Mouse (Mus musculus) brain, embryonic 18.5 days (tissue): Measurements from ENCODE around the gene Trabd2b.

Source experiments
- DNase-seq: peaks from one replicate; pipeline ENCODE4 v3.0.0-alpha.2; 2012; ENCODE audit warnings: low read depth, low spot score

Gene Trabd2b

GRCm38 (mm10) chr4:114537376-114537974 is 131.0 kb downstream of the Trabd2b start:
- DNase-seq = no peak

- DNase-seq = no peak
These were observed 133.5 kb downstream of the Trabd2b start for GRCm38 (mm10) chr4:114540031-114540430.

GRCm38 (mm10) chr4:114541221-114541620 is 134.7 kb downstream of the Trabd2b start:
- no peak for DNase-seq

- DNase-seq = no peak
These were observed 135.6 kb downstream of the Trabd2b start for GRCm38 (mm10) chr4:114542136-114542535.

- no peak for DNase-seq
These were observed 139.1 kb downstream of the Trabd2b start for GRCm38 (mm10) chr4:114545481-114546200.

- DNase-seq = no peak
These were observed 141.3 kb downstream of the Trabd2b start for GRCm38 (mm10) chr4:114547658-114548448.

- no peak for DNase-seq
These were observed 143.0 kb downstream of the Trabd2b start for GRCm38 (mm10) chr4:114549487-114549886.

- DNase-seq = no peak
These were observed 144.1 kb downstream of the Trabd2b start for GRCm38 (mm10) chr4:114550471-114551156.

GRCm38 (mm10) chr4:114556880-114557279 is 150.4 kb downstream of the Trabd2b start:
- no peak for DNase-seq

- DNase-seq = no peak
These were observed 151.2 kb downstream of the Trabd2b start for GRCm38 (mm10) chr4:114557731-114558130.

GRCm38 (mm10) chr4:114558487-114558886 is 152.0 kb downstream of the Trabd2b start:
- no peak for DNase-seq

- DNase-seq = no peak
These were observed 154.2 kb downstream of the Trabd2b start for GRCm38 (mm10) chr4:114560638-114561216.

- DNase-seq = no peak
These were observed 157.7 kb downstream of the Trabd2b start for GRCm38 (mm10) chr4:114564131-114564695.

- no peak for DNase-seq
These were observed 161.1 kb downstream of the Trabd2b start for GRCm38 (mm10) chr4:114567594-114567993.

- DNase-seq = no peak
These were observed 161.6 kb downstream of the Trabd2b start for GRCm38 (mm10) chr4:114568081-114568605.

- DNase-seq = no peak
These were observed 171.8 kb downstream of the Trabd2b start for GRCm38 (mm10) chr4:114578153-114578950.

- no peak for DNase-seq
These were observed 177.1 kb downstream of the Trabd2b start for GRCm38 (mm10) chr4:114583546-114584144.

GRCm38 (mm10) chr4:114584686-114585085 is 178.2 kb downstream of the Trabd2b start:
- no peak for DNase-seq

- no peak for DNase-seq
These were observed 187.2 kb downstream of the Trabd2b start for GRCm38 (mm10) chr4:114593554-114594215.
